25 mouse cellular contexts compared by ENCODE assay signal in the genomic region with DNA sequence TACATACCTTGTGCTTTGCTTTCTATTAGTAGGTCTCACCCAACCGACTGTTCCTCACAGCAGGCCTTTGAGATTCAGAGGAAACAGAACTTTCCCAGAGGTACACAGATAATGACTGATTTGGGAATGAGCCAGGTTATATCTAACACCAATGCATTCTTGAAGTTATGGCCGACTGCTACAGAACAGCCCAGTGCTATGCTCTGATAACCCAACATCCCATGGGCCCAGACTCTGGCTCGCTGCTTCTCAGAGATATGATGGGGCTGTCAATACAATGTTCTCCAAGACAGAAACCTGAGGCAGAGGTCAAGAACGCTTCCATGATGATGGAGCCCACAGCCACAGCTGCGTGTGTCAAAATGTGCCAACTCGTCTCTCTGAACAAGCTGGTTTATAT. TPM values are rescaled to one million over a fixed set of nuclear protein-coding genes. Genes with fewer than 3 reads are reported as not detected.
"Had no signal": no experiment of that assay in that cellular context is flagged by ENCODE, and none has a peak within 500 bp of the region (broad histone marks: within the 10 kb centered on the region; RNA-seq: fewer than 3 reads in every experiment).

No protein-coding gene starts in this region.

- ATAC-seq: midbrain, embryonic 16.5 days had no signal

- H3K36me3 ChIP-seq: midbrain, embryonic 10.5 days; midbrain, embryonic 12.5 days; neural tube, embryonic 13.5 days; neural tube, embryonic 15.5 days; stomach, embryonic 15.5 days had no signal

- H3K9me3 ChIP-seq: midbrain, embryonic 10.5 days; midbrain, embryonic 12.5 days; neural tube, embryonic 15.5 days; stomach, embryonic 15.5 days had no signal

- H3K9ac ChIP-seq: lung, embryonic 14.5 days; midbrain, embryonic 12.5 days; neural tube, embryonic 13.5 days; neural tube, embryonic 15.5 days; stomach, embryonic 15.5 days had no signal

- H3K4me2 ChIP-seq: lung, embryonic 14.5 days; midbrain, embryonic 12.5 days; neural tube, embryonic 13.5 days; neural tube, embryonic 15.5 days; stomach, embryonic 15.5 days had no signal

- H3K4me3 ChIP-seq: megakaryocyte, embryonic 14.5 days; midbrain, embryonic 10.5 days; midbrain, embryonic 12.5 days; myocyte; neural tube, embryonic 13.5 days; neural tube, embryonic 15.5 days; stomach, embryonic 15.5 days had no signal

- H3K27ac ChIP-seq: midbrain, embryonic 10.5 days; midbrain, embryonic 12.5 days; neural tube, embryonic 13.5 days; neural tube, embryonic 15.5 days; stomach, embryonic 15.5 days; stomach, postnatal 0 days had no signal

- DNase-seq: lung, adult 18-20 months; lung, embryonic 14.5 days; lung, postnatal 10 days; lung, postnatal 4 days; midbrain, embryonic 14.5 days; retina, postnatal 1 day; right cerebral cortex, adult 18-20 months; right cerebral cortex, postnatal 25 days; right cerebral cortex, postnatal 4 days; thymus, adult 2 months; thymus, postnatal 25 days; thymus, postnatal 4 days had no signal

RNA-seq across cellular contexts. Expression of gene Gpr27, which starts 4.0 kb away (rescaled TPM):
- polyA plus RNA-seq: myocyte had no signal

RNA-seq across cellular contexts. Expression of gene Prok2, which starts 37.7 kb away (rescaled TPM):
- polyA plus RNA-seq: midbrain, embryonic 10.5 days; midbrain, embryonic 12.5 days; myocyte; neural tube, embryonic 11.5 days; neural tube, embryonic 13.5 days; small intestine, adult 2 months; spleen, adult 2 months; thymus, adult 2 months; urinary bladder, adult 2 months had no signal
